Mouse (Mus musculus) gastrocnemius, postnatal 25 days (tissue): ENCODE results near the gene Bmp3. TPM values are rescaled to one million over a fixed set of nuclear protein-coding genes. Genes with fewer than 3 reads are reported as not detected.

ENCODE experiments used
- DNase-seq: peaks from one replicate; pipeline ENCODE4 v3.0.0; 2022
- long read RNA-seq, 2 experiments: library from polyadenylated mRNA; stranded (forward); transcript quantifications; one replicate each; pipeline ENCODE4 v2.0.0; 2021
- total RNA-seq, 2 experiments: library from RNA; stranded (reverse); gene quantifications; 1 replicate in 1 of 2; 2 replicates in 1 of 2; pipeline ENCODE4 v1.2.3; 2021

Bmp3 gene
- total RNA-seq: 1 to 10 TPM in 1 of 2 experiments, under 1 TPM in 1; 0.77 to 1.5 TPM
- long read RNA-seq, experiment 1: 0 reads
- long read RNA-seq, experiment 2, full-length matches to known transcripts: 1 of 3 reads
- long read RNA-seq, experiment 2, partial matches to known transcripts: 1 of 3 reads
- long read RNA-seq, experiment 2, other reads (novel, unspliced or antisense): 1 of 3 reads

DNA sequence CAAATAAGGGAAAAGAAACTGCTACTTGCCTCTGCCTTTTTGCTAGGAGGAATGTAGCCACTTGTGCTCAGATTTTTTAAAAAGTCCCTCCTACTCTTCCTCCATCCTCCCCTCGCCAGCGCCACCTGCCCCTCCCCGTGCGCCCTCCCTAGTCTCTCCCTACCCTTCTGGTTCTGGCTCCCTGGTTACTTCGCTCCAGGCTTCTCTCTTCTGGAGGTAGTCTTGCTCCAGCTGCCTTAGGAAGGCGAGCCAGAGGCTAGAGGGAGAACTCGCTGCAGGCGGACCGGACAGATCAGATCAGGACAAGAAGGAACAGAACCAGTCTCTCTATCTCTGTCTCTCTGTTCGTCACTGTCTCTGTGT, at the start of gene Bmp3:
Gene Bmp3, plus strand, starts transcription at position 152 of the 363 bp plus-strand sequence.
- peak; percentile 20 for DNase-seq

DNA sequence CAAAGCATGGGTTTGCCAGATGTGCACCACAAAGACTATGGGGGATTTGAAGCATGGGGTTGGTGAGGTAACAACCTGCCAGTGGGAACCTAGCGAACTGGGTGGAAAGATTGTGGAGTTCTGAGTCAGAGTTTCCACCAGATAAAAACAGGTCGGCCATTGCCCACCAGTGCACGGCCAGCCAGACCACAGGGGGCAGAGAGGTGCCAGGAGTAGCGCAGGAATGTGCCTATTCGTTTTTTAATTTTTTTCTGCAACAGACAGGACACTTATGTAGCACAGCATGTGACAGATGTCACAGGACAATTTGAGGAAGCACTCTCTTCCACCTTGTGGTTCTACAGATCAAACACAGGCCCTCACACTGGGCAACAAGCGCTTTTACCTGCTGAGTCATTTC, 49.5 kb upstream of the Bmp3 start:
- DNase-seq: no peak

GRCm38 (mm10) chr5:98806492-98806891, 47.7 kb upstream of the Bmp3 start:
- no peak for DNase-seq

- DNase-seq: no peak
Measured at GRCm38 (mm10) chr5:98807022-98807421, 47.2 kb upstream of the Bmp3 start.

- no peak for DNase-seq
Measured at GRCm38 (mm10) chr5:98807953-98808352, 46.3 kb upstream of the Bmp3 start.

GRCm38 (mm10) chr5:98812380-98812779, 41.8 kb upstream of the Bmp3 start:
- no peak for DNase-seq

DNA sequence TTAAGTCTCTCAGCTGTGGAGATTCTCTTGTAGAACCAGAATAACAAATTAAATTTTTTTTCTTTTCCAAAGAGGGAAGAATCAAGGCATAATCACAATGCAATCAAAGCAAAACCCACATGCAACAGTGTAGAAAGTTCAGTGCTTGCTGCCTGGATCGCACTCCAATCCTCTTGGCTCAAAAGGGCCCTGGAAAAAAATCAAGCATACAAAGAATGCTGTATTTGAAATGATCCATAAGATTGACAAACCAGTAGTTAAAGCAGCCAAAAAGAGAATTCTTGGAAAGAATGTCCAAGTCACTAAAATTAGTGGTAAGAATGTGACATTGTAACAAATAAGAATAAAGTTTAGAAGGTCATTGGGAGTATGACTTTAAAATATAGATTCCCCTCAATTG, 38.9 kb upstream of the Bmp3 start:
- DNase-seq: no peak

DNA sequence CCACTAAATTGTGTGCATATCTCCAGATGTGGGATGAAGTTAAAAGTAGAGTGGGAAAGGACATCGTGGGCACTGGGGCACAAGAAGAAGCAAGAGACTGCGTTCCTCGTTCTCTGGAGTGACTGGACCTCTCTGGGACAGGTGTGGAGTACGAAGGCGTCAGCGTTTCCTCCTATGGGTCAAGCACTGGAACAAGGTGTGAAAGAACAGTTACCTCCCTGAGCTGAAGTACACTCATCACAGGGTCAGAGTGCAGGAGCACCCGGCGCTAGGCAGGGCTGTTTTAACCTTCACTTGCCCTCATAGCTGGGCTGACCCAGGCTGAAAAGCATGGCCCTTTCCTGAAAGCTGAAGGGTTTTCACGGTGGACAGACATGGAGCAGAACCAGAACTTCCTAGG, 20.5 kb upstream of the Bmp3 start:
- no peak for DNase-seq

GRCm38 (mm10) chr5:98834300-98834699, 19.9 kb upstream of the Bmp3 start:
- no peak for DNase-seq

DNA sequence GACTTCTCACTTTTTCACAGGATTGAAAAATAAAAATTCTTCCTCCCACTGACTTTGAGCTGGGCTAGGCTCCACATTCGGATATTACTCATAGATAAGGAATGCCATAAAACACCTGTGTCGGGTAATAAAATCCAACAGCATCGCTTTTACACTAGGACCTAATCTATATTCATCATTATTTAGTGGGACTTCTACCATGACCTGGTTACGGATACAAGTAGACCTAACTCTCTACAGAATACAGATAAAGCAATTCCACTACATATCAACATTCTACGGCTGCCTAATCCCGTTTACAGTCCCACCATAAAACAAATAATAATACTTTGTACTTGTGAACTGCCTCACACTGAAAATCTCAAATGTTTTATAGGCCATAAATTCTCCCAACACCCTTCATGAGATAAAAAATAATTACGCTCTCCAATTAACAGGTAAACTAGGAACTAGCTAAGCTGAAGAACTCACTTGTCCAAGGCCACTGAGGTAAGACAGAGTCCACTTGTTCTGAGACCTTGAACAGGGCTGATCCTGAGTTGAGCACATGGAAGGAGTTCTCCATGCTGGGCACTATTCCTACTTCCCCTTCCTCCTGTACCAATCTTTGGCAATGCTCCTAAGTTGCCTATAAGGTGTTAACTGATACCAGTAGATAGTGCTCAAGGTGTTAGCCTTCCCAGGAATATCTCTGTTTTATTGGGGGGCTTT, 11.5 kb upstream of the Bmp3 start:
- no peak for DNase-seq

- DNase-seq: no peak
Measured at GRCm38 (mm10) chr5:98844664-98845063, 9.6 kb upstream of the Bmp3 start.

DNA sequence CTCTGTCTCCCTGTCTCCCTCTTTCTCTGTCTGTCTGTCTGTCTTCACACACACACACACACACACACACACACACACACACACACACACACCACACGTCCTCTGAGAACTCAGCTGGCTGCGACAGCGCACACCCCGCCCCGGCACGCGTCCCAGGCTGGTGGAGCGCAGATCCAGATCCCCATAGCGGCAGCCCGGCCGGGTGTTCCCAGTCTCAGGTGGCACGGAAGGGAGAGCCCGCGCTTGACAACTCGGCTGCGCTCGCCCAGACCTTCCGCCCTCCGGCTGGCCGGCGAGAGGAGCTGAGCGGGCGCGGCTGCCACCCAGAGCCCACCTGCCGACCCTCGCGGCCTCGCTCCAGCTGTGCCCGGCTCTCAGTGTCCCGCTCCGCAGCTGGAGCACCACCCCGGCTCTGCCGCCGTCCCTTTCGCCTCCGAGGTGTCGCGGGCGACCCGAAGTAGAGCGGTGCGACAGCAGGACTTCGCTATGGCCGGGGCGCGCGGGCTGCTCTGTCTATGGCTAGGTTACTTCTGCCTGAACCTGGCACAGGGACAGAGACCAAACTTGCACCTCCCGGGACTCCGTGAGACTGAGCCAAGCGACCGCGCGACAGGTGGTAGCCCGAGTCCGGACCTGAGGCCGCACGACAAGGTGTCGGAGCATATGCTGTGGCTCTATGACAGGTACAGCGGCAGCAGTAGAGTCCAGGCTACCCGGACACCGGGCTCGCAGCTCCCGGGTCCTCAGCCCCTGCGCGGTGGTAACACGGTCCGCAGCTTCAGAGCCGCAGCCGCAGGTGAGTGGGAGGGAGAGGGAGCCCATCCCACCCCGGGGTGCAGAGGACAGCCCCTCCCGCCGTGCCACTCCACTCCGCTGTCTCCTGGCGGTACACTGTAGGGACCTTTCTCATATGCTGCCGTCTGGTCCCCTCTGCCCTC, 681 bp downstream of the Bmp3 start:
- DNase-seq: peak; percentile 26

- DNase-seq: no peak
Measured at GRCm38 (mm10) chr5:98855741-98856140, 1.5 kb downstream of the Bmp3 start.

DNA sequence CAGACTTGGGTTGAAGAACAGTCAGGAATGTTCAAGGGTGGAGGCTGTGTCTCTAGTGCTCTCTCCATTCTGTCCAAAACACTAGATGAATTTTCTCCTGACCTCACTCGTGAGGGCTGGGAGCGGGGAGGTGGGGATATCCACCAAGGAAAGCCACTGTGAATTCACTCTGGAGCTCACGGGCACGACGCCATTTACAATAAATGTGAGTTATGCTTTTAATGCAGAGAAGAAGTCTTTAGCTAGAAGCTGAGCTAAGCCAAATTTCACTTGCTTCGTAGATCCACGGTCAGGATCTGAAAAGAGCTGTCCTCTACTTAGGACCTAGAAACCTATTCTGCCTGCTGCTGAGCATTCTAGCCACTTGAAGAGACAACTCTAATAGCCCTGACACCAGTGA, 2.1 kb downstream of the Bmp3 start:
- no peak for DNase-seq

DNA sequence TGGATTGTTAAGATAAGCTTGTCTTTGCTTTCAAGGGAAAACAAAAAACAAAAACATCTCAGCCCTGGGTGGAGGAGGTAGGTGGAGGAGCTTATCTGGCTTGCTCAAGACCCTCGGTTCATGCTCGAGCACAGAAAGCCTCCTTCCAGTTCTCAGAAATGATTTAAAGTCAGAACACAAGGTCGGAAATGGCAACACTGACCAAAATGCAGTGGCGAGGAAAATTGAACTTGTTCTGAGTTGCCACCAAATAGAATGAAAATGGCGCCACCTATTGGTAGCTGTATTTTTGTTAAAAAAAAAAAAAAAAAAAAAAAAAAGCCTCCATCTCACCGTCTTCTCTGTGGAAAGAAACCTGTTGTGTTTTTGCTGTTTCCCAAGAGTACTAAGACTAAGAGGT, 9.7 kb downstream of the Bmp3 start:
- no peak for DNase-seq

DNA sequence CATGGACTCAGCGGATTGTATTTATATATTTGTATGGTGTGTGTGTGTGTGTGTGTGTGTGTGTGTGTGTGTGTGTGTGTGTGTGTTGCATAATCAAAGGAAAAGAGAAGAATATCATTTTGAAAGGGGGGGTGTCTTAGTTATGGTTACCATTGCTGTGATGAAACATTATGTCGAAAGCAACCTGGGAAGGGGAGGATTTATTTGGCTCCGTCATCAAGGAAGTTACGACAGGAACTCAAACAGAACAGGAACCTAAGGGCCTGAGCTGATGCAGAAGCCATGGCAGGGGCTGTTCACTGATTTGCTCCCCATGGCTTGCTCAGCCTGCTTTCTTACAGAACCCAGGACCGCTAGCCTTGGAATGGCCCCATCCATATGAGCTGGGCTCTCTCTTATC, 10.9 kb downstream of the Bmp3 start:
- no peak for DNase-seq

GRCm38 (mm10) chr5:98876056-98876455, 21.8 kb downstream of the Bmp3 start:
- no peak for DNase-seq

- DNase-seq: no peak
Measured at GRCm38 (mm10) chr5:98878891-98879290, 24.7 kb downstream of the Bmp3 start.

DNA sequence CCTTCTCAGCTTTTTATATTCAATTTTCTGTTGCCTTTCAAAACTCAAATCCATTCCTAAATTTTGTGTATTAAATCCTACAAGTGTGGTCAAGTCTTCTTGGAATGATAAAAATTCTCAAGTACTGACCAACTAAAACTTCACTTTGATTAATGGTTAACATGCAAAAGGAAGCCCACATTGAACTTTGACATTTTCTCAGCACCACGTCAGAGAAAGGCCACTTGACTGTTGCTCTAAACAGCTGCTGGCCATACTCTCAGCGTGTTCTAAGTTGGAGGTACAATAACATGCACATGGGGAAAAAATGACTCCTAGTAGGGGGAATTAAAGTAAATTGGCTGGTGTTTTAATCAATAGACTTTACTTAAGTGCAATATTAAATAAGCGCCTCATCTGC, 27.9 kb downstream of the Bmp3 start:
- DNase-seq: no peak

DNA sequence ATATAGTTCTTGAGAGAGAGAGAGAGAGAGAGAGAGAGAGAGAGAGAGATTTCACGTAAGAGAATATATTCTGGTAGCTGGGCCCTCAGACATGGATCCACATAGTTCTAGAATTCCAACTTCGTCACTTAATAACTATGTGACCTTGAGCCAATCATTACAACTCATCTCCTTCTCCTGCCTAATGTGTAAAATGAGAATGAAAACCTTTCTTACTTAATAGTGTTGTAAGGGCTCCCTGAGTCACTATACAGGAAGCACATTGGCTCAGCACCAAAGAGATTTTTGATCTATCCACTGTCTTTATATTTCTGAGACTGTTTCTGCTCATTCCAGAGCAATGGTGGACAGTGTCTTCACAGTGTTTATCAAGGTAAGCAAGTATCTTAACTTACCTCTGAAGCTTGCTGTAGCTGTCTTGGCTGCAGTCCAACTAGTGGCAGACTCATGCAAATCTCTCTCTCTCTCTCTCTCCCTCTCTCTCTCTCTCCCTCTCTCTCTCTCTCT, 36.4 kb downstream of the Bmp3 start:
- DNase-seq: no peak

- no peak for DNase-seq
Measured at GRCm38 (mm10) chr5:98894281-98894680, 40.1 kb downstream of the Bmp3 start.

- no peak for DNase-seq
Measured at GRCm38 (mm10) chr5:98897946-98898345, 43.7 kb downstream of the Bmp3 start.

GRCm38 (mm10) chr5:98900926-98901325, 46.7 kb downstream of the Bmp3 start:
- no peak for DNase-seq
